Mouse (Mus musculus) E14TG2a.4 (cell line): ENCODE results near the gene Gm45213.

ENCODE experiments used
- H3K27me3 ChIP-seq: 2 replicates; pipeline ENCODE4 v1.6.1; 2014; ENCODE audit warnings: low read length, control low read depth; ENCODE audit not compliant: insufficient read depth
- H3K36me3 ChIP-seq: 2 replicates; pipeline ENCODE4 v1.6.1; 2014; ENCODE audit warnings: low read length, control low read depth; ENCODE audit not compliant: insufficient read depth
- H3K4me1 ChIP-seq: replicated peaks from 2 replicates; pipeline ENCODE4 v1.6.1; 2014; ENCODE audit warnings: low read depth, low read length, control low read depth
- H3K4me3 ChIP-seq: replicated peaks from 2 replicates; pipeline ENCODE4 v1.5.1; 2014; ENCODE audit warnings: mild to moderate bottlenecking, low read length
- H3K9me3 ChIP-seq: 2 replicates; pipeline ENCODE4 v1.6.1; 2014; ENCODE audit warnings: low read length, control low read depth
- CTCF ChIP-seq: conservative IDR thresholded peaks from 2 replicates; pipeline ENCODE4 v1.5.1; 2014; ENCODE audit warnings: low read length
- NANOG ChIP-seq: IDR thresholded peaks from 2 replicates; pipeline ENCODE4 v1.6.1; 2014; ENCODE audit warnings: borderline replicate concordance, low read length, mixed read lengths
- POU5F1 ChIP-seq: IDR thresholded peaks from 2 replicates; pipeline ENCODE4 v1.6.1; 2014; ENCODE audit warnings: low read length, borderline replicate concordance

Gene Gm45213

DNA sequence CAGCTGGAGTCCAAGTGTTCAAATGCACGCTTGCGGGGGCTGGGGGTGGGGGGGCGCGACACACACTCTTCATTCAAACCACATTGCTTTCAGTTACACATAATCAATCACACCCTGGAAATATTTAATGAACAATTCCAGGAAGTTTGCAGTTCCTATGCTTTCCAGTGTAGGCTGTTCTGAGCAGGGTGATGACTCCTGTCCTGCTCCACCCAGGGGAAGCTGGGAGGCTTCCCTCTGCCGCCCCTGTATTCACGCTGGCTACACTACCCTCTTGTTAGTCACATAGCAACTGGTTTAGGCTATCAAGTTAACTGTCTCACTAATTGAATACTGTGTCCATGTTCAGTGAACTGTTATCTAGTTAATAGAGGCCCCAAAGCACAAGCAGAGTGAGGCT is 32.9 kb upstream of the Gm45213 start:
- no peaks in the 10 kb centered on the region for H3K9me3 ChIP-seq
- H3K27me3 ChIP-seq = no peaks in the 10 kb centered on the region
- peaks cover 9% of the 10 kb centered on the region for H3K4me1 ChIP-seq
- no peak overlapping the region for H3K4me3 ChIP-seq
- TF ChIP-seq CTCF = no peak
- no peak for TF ChIP-seq POU5F1
- no peak for TF ChIP-seq NANOG
- H3K36me3 ChIP-seq = peaks cover 10% of the 10 kb centered on the region; the same call in 1 of the 2 replicates

DNA sequence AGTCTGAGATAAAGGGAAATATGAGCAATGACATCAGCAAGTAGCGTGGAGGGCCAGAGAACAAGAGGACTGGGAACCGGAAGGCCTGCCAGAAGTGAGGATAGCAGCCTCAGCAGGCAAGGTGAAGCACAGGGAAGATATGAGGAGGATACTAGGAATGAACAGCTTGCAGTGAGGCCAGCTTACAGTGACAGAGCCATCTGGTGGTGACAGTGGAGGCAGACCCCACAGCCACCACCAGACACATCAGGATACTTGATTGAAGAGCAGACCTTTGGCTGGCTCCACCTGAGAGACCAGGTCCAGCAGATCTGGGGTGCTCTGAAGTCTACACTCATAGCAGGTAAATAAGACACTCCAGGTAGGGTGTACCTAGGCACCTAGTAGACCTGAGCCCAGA is 15.7 kb upstream of the Gm45213 start:
- no peak for TF ChIP-seq POU5F1
- Histone ChIP-seq H3K4me1 (peaks cover 11% of the 10 kb centered on the region), H3K27me3 (no peaks in the 10 kb centered on the region), H3K4me3 (no peak overlapping the region), H3K9me3 (peaks cover under 1% of the 10 kb centered on the region; the same call in 1 of the 2 replicates), H3K36me3 (no peaks in the 10 kb centered on the region)

GRCm38 (mm10) chr7:66028766-66029512 is 14.5 kb upstream of the Gm45213 start:
- no peak for TF ChIP-seq POU5F1
- no peak for TF ChIP-seq CTCF
- peak; percentile 10; the same call in 1 of the 2 replicates for TF ChIP-seq NANOG
- H3K4me3 ChIP-seq = no peak overlapping the region
- H3K9me3 ChIP-seq = no peaks in the 10 kb centered on the region

GRCm38 (mm10) chr7:66036809-66037208 is 6.6 kb upstream of the Gm45213 start:
- Histone ChIP-seq H3K4me3 (no peak overlapping the region), H3K36me3 (peaks cover 43% of the 10 kb centered on the region), H3K9me3 (peaks cover 21% of the 10 kb centered on the region), H3K27me3 (no peaks in the 10 kb centered on the region), H3K4me1 (no peaks in the 10 kb centered on the region)
- no peak for TF ChIP-seq POU5F1
- no peak for TF ChIP-seq NANOG
- TF ChIP-seq CTCF = no peak

More at GRCm38 (mm10) chr7:66028766-66029512, 14.5 kb upstream of the Gm45213 start:
- Histone ChIP-seq H3K27me3 (no peaks in the 10 kb centered on the region), H3K36me3 (peaks cover 4% of the 10 kb centered on the region; the same call in 1 of the 2 replicates), H3K4me1 (peaks cover 11% of the 10 kb centered on the region)

DNA sequence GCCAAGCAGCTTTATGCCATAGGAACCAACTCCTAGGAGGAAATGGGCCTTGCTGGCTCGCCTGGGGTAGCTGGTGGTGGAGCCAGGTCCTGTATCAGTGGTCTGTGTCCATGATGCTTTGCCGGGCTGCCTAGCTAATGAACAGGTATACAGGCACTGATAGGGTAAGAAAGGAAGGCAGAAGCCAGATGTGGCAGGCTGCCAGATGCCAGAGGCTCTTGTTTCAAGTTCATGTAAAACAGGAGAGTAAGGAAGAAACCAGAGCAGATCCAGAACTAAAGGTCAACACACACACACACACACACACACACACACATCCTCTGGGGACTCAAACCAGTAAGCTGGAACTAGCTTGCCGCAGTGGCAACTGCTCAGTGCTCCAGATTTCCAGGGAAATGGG is 5.1 kb upstream of the Gm45213 start:
- H3K9me3 ChIP-seq = peaks cover 25% of the 10 kb centered on the region
- no peaks in the 10 kb centered on the region for H3K4me1 ChIP-seq
- no peaks in the 10 kb centered on the region for H3K27me3 ChIP-seq
- no peak for TF ChIP-seq POU5F1
- TF ChIP-seq NANOG = no peak
- no peak for TF ChIP-seq CTCF
- H3K36me3 ChIP-seq = peaks cover 48% of the 10 kb centered on the region
- H3K4me3 ChIP-seq = no peak overlapping the region

DNA sequence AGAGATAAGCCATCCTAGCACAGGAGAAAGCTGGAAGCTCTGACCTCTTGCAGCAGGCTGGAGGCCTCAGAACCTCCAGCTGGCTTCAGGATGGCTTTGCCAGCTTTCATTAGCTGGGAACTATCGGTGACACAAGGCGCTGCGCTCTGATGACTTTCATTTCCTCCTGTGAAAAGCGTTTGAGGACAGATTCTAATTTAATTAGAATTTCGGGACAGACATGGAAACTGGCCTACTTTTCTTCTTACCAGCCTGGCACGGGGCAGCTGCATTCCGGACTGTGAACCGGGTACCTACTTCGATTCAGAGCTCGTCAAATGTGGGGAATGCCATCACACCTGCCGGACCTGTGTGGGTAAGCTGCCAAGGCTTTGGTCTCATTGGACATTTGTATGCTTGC is 4.7 kb upstream of the Gm45213 start:
- Histone ChIP-seq H3K4me3 (no peak overlapping the region), H3K4me1 (no peaks in the 10 kb centered on the region), H3K27me3 (no peaks in the 10 kb centered on the region), H3K36me3 (peaks cover 50% of the 10 kb centered on the region), H3K9me3 (peaks cover 25% of the 10 kb centered on the region)
- TF ChIP-seq NANOG = no peak
- TF ChIP-seq CTCF = no peak
- no peak for TF ChIP-seq POU5F1

- Histone ChIP-seq H3K27me3 (no peaks in the 10 kb centered on the region), H3K36me3 (peaks cover 52% of the 10 kb centered on the region), H3K4me3 (no peak overlapping the region), H3K9me3 (peaks cover 25% of the 10 kb centered on the region), H3K4me1 (no peaks in the 10 kb centered on the region)
- TF ChIP-seq POU5F1 (no peak), CTCF (no peak), NANOG (no peak)
These were observed 3.2 kb upstream of the Gm45213 start for GRCm38 (mm10) chr7:66040026-66040814.

DNA sequence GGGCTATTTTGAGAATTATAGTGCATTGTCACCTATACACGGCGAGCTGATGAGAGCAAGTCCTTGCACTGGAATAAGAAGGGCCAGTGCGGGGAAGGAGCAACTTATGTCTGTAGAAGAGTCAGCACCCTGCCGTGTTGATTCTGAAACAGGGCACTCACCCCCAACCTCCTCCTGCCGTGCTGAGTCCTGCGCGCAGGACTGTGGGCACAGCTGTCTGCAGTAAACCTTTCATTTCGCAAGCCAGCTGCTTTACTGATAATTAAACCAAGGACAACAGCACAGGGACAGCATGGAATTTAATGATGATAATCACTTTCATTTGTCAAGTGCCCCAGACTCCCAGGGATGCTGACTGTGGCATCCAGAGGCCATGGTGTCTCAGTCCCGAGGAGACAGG is 1.2 kb downstream of the Gm45213 start:
- TF ChIP-seq NANOG (no peak), CTCF (no peak), POU5F1 (no peak)
- Histone ChIP-seq H3K9me3 (peaks cover 25% of the 10 kb centered on the region), H3K36me3 (peaks cover 68% of the 10 kb centered on the region), H3K4me1 (no peaks in the 10 kb centered on the region), H3K27me3 (no peaks in the 10 kb centered on the region), H3K4me3 (no peak overlapping the region)
